Mouse (Mus musculus) G1E (cell line): Measurements from ENCODE around the gene Fgfr2.

Experiments used
- CTCF ChIP-seq: IDR thresholded peaks from 2 replicates; pipeline ENCODE4 v1.5.1; 2012; ENCODE audit warnings: low read depth, low read length, inconsistent platforms, mixed read lengths
- GATA1 ChIP-seq: IDR thresholded peaks from 2 replicates; pipeline ENCODE4 v1.6.1; 2012; ENCODE audit warnings: borderline replicate concordance, low read length, inconsistent platforms, mixed read lengths
- GATA2 ChIP-seq: IDR thresholded peaks from 2 replicates; pipeline ENCODE4 v1.6.1; 2012; ENCODE audit warnings: low read depth, low read length, inconsistent platforms, borderline replicate concordance
- POLR2AphosphoS5 ChIP-seq: IDR thresholded peaks from 2 replicates; pipeline ENCODE4 v1.6.1; 2012; ENCODE audit warnings: low read depth, low read length, inconsistent platforms; ENCODE audit not compliant: insufficient replicate concordance
- TAL1 ChIP-seq: conservative IDR thresholded peaks from 2 replicates; pipeline ENCODE4 v1.6.1; 2012; ENCODE audit warnings: low read depth, low read length, inconsistent platforms, mixed read lengths

DNA sequence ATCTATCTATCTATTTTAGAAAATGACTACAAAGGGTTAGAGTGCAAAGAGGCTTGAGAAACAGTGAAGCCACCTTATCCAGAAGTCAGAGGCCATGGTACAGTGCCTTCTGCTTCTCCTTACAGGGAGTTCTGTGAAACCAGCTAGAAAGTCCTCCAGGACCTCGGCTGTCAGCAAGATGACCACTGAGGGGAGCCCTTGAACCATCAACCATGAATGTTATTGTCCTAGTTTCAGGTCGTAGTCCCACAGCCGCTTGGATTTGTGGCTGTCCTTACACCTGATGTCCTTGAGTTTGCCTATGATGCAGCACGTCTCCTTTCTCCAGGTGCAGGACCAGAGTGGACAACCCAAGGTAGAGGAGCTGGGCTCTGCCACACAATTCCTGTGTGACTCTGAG is 1225.9 kb downstream of the Fgfr2 start:
- TF ChIP-seq TAL1 (no peak), POLR2AphosphoS5 (no peak), GATA1 (no peak), CTCF (no peak), GATA2 (no peak)
